8 mouse cellular contexts compared by ENCODE assay signal in the genomic region with DNA sequence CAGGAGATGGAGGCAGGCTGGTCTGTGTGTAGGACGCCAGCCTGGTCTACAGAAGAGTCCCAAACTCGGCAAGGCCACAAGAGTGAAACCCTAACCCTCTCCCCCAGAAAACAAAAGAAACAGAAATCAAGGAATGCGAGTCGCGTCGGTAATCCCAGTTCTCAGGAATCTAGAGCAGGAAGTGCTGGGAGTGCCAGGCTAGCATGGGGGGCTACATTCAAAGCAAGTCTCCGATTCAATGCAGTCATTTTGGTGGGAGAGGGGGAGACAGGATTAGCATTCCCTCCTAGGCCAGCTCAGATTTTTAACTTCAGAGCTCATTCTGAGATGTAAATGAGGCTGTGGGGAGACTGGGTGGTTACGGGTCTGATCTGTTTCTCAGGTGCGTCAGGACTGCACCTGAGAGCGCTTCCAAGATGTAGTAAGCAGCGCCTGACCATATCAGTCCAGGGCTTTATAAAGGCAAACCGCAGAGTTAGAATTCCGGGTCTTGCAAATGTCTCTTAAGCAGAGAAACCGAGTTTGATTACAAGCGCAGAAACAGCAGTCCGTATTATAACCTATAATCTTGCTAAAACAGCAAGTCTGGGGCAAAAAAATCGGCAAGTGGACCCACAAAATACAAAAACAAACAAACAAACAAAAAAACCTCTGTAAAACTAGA. TPM values are rescaled to one million over a fixed set of nuclear protein-coding genes. Genes with fewer than 3 reads are reported as not detected.
DNase-seq lines count a peak whose midpoint lies in the region; ATAC-seq and TF ChIP-seq lines count a peak whose summit lies in the region.

No protein-coding gene starts in this region.

- peak overlapping the region; percentile 68 for H3K9ac ChIP-seq in lung, postnatal 0 days (replicated peaks; ENCODE audit: low read depth)
- H3K9ac ChIP-seq in intestine, embryonic 16.5 days (ENCODE audit: low read depth, low read length) = peak overlapping the region; percentile 89

- no peaks in the 10 kb centered on the region for H3K9me3 ChIP-seq in lung, postnatal 0 days (ENCODE audit: low read length)
- H3K9me3 ChIP-seq in intestine, embryonic 16.5 days (ENCODE audit: control insufficient read depth, low read length) = no peaks in the 10 kb centered on the region

- no peak for TF ChIP-seq POLR2A in olfactory bulb, adult 2 months (IDR thresholded peaks at IDR 0.05; ENCODE audit: insufficient read depth, low read depth, low read length)

- ATAC-seq in lung, postnatal 0 days = no peak
- no peak for ATAC-seq in intestine, embryonic 16.5 days

- no peak for DNase-seq in lung, postnatal 0 days (ENCODE audit: low spot score)
- DNase-seq in lung, postnatal 36 days = no peak
- peak; percentile 12 for DNase-seq in embryo, embryonic 11 days
- DNase-seq in urinary bladder, postnatal 10 days (ENCODE audit: low spot score) = no peak
- no peak for DNase-seq in cerebellum, postnatal 25 days
- no peak for DNase-seq in cerebellum, adult 9-11 months

- H3K4me1 ChIP-seq in lung, postnatal 0 days (ENCODE audit: insufficient read depth, low read depth, low read length) = peaks cover 12% of the 10 kb centered on the region; the same call in 1 of the 2 replicates
- H3K4me1 ChIP-seq in intestine, embryonic 16.5 days (ENCODE audit: control insufficient read depth, insufficient read depth, low read length) = peaks cover 31% of the 10 kb centered on the region
- peaks cover 46% of the 10 kb centered on the region for H3K4me1 ChIP-seq in olfactory bulb, adult 2 months (ENCODE audit: control insufficient read depth, insufficient read depth, low read length)

- peaks cover 13% of the 10 kb centered on the region; the same call in 1 of the 2 replicates for H3K36me3 ChIP-seq in lung, postnatal 0 days (ENCODE audit: insufficient read depth, low read length)
- peaks cover 12% of the 10 kb centered on the region for H3K36me3 ChIP-seq in intestine, embryonic 16.5 days (ENCODE audit: control insufficient read depth, insufficient read depth, low read length)

- H3K27me3 ChIP-seq in lung, postnatal 0 days (replicated peaks; ENCODE audit: insufficient read depth, low read length) = no peaks in the 10 kb centered on the region
- no peaks in the 10 kb centered on the region for H3K27me3 ChIP-seq in intestine, embryonic 16.5 days (replicated peaks; ENCODE audit: control insufficient read depth, insufficient read depth, low read length)

- no peak for TF ChIP-seq CTCF in lung, postnatal 0 days (IDR thresholded peaks at IDR 0.05)
- TF ChIP-seq CTCF in olfactory bulb, adult 2 months (IDR thresholded peaks at IDR 0.05; ENCODE audit: insufficient read depth, low read depth, low read length) = no peak

- 2% methylated on average over 17 of the region's 17 CpGs for WGBS in lung, postnatal 0 days
- 5% methylated on average over 17 of the region's 17 CpGs for WGBS in intestine, embryonic 16.5 days
- WGBS in olfactory bulb, adult 2 months = 4% methylated on average over 17 of the region's 17 CpGs

- no peak for TF ChIP-seq EP300 in lung, postnatal 0 days (IDR thresholded peaks at IDR 0.05)

- H3K4me3 ChIP-seq in lung, postnatal 0 days (ENCODE audit: low read depth, low read length) = peak overlapping the region; percentile 92
- peak overlapping the region; percentile 82 for H3K4me3 ChIP-seq in intestine, embryonic 16.5 days (ENCODE audit: low read length)
- peak overlapping the region; percentile 65 for H3K4me3 ChIP-seq in olfactory bulb, adult 2 months (ENCODE audit: insufficient read depth, low read depth, low read length)

- H3K27ac ChIP-seq in lung, postnatal 0 days (ENCODE audit: low read length) = peak overlapping the region; percentile 78
- H3K27ac ChIP-seq in intestine, embryonic 16.5 days (ENCODE audit: low read length) = peak overlapping the region; percentile 79
- H3K27ac ChIP-seq in olfactory bulb, adult 2 months (ENCODE audit: insufficient read depth, low read depth, low read length) = no peak overlapping the region; the same call in 1 of the 2 replicates

- H3K4me2 ChIP-seq in lung, postnatal 0 days (replicated peaks; ENCODE audit: low read depth, low read length) = peak overlapping the region; percentile 81
- H3K4me2 ChIP-seq in intestine, embryonic 16.5 days (ENCODE audit: low read depth, low read length) = peak overlapping the region; percentile 80

RNA-seq across cellular contexts. Expression of a gene that starts 0.9 kb away (rescaled TPM):
- 1.00 and 1.3 TPM in 2 replicates for polyA plus RNA-seq in lung, postnatal 0 days (2015; fragmentation: Nextera tagmentation; extraction: Ambion mirVana)
- polyA plus RNA-seq in intestine, embryonic 16.5 days (2015; fragmentation: Nextera tagmentation; extraction: Ambion mirVana) = 1.5 TPM in 2 replicates
- not detected in 2 replicates for polyA plus RNA-seq in olfactory bulb, adult 2 months (2012; ENCODE audit: insufficient read depth, insufficient read length, low replicate concordance, missing spikeins)

RNA-seq across cellular contexts. Expression of a gene that starts 1.1 kb away (rescaled TPM):
- 1,092 and 1,166 TPM in 2 replicates for polyA plus RNA-seq in lung, postnatal 0 days (2015; fragmentation: Nextera tagmentation; extraction: Ambion mirVana)
- polyA plus RNA-seq in intestine, embryonic 16.5 days (2015; fragmentation: Nextera tagmentation; extraction: Ambion mirVana) = 1,710 and 1,737 TPM in 2 replicates
- 424 TPM in 1 of 2 replicates, not detected in the other for polyA plus RNA-seq in olfactory bulb, adult 2 months (2012; ENCODE audit: insufficient read depth, insufficient read length, low replicate concordance, missing spikeins)

RNA-seq across cellular contexts. Expression of a gene that starts 1.4 kb away (rescaled TPM):
- polyA plus RNA-seq in lung, postnatal 0 days (2015; fragmentation: Nextera tagmentation; extraction: Ambion mirVana) = 131 and 137 TPM in 2 replicates
- polyA plus RNA-seq in intestine, embryonic 16.5 days (2015; fragmentation: Nextera tagmentation; extraction: Ambion mirVana) = 214 and 235 TPM in 2 replicates
- polyA plus RNA-seq in olfactory bulb, adult 2 months (2012; ENCODE audit: insufficient read depth, insufficient read length, low replicate concordance, missing spikeins) = 399 TPM in 1 of 2 replicates, not detected in the other

RNA-seq across cellular contexts. Expression of a gene that starts 19.5 kb away (rescaled TPM):
- polyA plus RNA-seq in lung, postnatal 0 days (2015; fragmentation: Nextera tagmentation; extraction: Ambion mirVana) = 2.0 and 2.1 TPM in 2 replicates
- 1.8 and 1.9 TPM in 2 replicates for polyA plus RNA-seq in intestine, embryonic 16.5 days (2015; fragmentation: Nextera tagmentation; extraction: Ambion mirVana)
- not detected in 2 replicates for polyA plus RNA-seq in olfactory bulb, adult 2 months (2012; ENCODE audit: insufficient read depth, insufficient read length, low replicate concordance, missing spikeins)
